Mouse (Mus musculus): ENCODE measurements at regions not wholly inside any gene's neighbourhood (a gene's known extent, or its start where the extent isn't known, plus 50 kb on each side); places are given as distances from the start of the nearest gene placed in this dataset.

DNA sequence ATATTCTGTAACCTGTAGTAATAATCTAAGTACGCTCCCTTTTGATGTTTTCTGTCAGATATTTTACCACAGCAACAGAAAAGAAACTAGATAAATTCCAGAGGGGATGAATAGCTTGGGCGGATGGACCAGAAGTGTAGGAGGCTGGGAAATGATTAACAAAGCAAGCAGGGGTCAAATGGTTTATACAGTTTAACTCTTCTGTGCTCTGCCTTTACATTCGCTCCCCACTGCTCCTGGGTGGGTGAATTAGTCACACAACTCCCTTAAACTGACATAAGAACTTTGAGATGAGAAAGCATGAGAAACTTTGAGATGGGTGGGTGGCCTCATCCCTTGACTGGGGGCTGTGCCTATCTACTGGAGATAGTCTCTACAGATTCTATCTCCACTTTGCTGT is 235.4 kb upstream of the Rarb start:
- Histone ChIP-seq H3K9ac (ENCODE audit: low read depth, low read length) (no peak overlapping the region), H3K4me1 (ENCODE audit: control insufficient read depth, insufficient read depth, low read length) (no peaks in the 10 kb centered on the region), H3K36me3 (ENCODE audit: control insufficient read depth, insufficient read depth, low read length) (no peaks in the 10 kb centered on the region), H3K79me2 (ENCODE audit: control insufficient read depth, insufficient read depth, low read length) (no peaks in the 10 kb centered on the region), H3K27me3 (ENCODE audit: control insufficient read depth, insufficient read depth, low read length) (no peaks in the 10 kb centered on the region), H3K4me3 (ENCODE audit: insufficient read depth, low read depth, low read length) (no peak overlapping the region), H3K27ac (replicated peaks; ENCODE audit: insufficient read depth, low read depth, low read length) (no peak overlapping the region)
- no peak for DNase-seq (ENCODE audit: extremely low read depth, low read depth, low spot score)
- WGBS = 34% methylated on average over 3 of the region's 3 CpGs
- TF ChIP-seq POLR2A (IDR thresholded peaks at IDR 0.05; ENCODE audit: extremely low read depth, insufficient read depth, low read length) (no peak), CTCF (IDR thresholded peaks at IDR 0.05; ENCODE audit: low read depth, low read length) (no peak)

DNA sequence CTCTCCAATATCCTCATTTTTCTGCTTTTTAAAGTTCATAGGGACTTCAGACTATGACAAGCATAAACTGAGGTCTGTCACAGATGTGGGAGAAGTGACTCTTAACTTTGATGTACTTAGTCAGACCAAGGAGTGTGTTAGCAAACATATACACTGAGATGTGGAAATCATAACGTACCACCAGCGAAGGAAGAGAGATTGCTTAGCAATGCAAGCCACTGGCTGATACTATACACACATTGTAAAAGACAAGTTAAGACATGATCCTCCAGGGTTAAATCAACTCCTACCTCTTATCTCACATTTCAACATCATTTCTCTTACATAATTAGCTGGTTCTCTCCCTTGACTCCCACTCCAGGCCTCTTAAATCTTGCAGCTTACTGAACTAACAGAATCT is 227.9 kb upstream of the Rarb start:
- WGBS = 83% methylated on average over 2 of the region's 2 CpGs
- Histone ChIP-seq H3K36me3 (ENCODE audit: control insufficient read depth, insufficient read depth, low read length) (no peaks in the 10 kb centered on the region), H3K4me1 (ENCODE audit: control insufficient read depth, insufficient read depth, low read length) (no peaks in the 10 kb centered on the region), H3K4me3 (ENCODE audit: insufficient read depth, low read depth, low read length) (no peak overlapping the region), H3K27ac (replicated peaks; ENCODE audit: insufficient read depth, low read depth, low read length) (no peak overlapping the region), H3K79me2 (ENCODE audit: control insufficient read depth, insufficient read depth, low read length) (no peaks in the 10 kb centered on the region), H3K27me3 (ENCODE audit: control insufficient read depth, insufficient read depth, low read length) (no peaks in the 10 kb centered on the region), H3K9ac (ENCODE audit: low read depth, low read length) (no peak overlapping the region)
- DNase-seq (ENCODE audit: extremely low read depth, low read depth, low spot score) = no peak
- TF ChIP-seq POLR2A (IDR thresholded peaks at IDR 0.05; ENCODE audit: extremely low read depth, insufficient read depth, low read length) = no peak
- TF ChIP-seq CTCF (IDR thresholded peaks at IDR 0.05; ENCODE audit: low read depth, low read length) = no peak

DNA sequence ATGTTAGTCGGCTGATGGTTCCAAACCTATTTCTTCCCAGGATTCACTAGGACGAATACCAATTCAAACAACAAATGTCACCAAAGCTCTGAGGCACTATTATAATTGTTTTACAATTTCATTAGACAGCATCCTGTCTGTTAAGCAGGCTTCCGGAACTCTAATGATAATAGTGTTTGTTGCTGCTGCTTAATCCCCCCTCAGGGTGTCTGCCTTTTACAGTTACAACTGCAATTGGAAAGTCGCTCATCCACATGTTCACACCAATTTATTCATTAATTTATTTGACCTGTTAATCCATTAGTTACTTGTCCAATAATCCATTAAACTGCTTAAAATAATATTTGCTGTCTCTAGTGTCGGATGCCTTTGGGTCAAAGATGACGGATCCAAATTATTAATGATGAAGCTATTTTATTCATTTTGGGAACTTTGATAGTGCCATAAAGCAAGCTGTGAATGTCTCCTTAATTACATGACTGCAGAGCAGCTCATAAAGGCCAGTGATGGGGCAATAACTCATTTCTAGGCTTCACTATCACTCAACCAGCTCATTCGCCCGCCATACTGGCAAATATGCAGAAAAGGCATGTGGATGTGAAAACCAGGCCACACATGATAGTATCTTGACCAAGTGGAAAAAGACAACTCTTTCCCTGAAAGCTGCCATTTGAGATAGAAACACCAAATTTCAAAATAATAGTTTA is 226.6 kb upstream of the Rarb start:
- no peak for TF ChIP-seq CTCF (IDR thresholded peaks at IDR 0.05; ENCODE audit: low read depth, low read length)
- WGBS = 92% methylated on average over 8 of the region's 8 CpGs
- H3K27ac ChIP-seq (replicated peaks; ENCODE audit: insufficient read depth, low read depth, low read length) = no peak overlapping the region
- H3K27me3 ChIP-seq (ENCODE audit: control insufficient read depth, insufficient read depth, low read length) = no peaks in the 10 kb centered on the region
- H3K36me3 ChIP-seq (ENCODE audit: control insufficient read depth, insufficient read depth, low read length) = no peaks in the 10 kb centered on the region
- H3K4me3 ChIP-seq (ENCODE audit: insufficient read depth, low read depth, low read length) = no peak overlapping the region
- no peak overlapping the region for H3K9ac ChIP-seq (ENCODE audit: low read depth, low read length)
- no peak for DNase-seq (ENCODE audit: extremely low read depth, low read depth, low spot score)
- no peaks in the 10 kb centered on the region for H3K79me2 ChIP-seq (ENCODE audit: control insufficient read depth, insufficient read depth, low read length)
- no peaks in the 10 kb centered on the region for H3K4me1 ChIP-seq (ENCODE audit: control insufficient read depth, insufficient read depth, low read length)

DNA sequence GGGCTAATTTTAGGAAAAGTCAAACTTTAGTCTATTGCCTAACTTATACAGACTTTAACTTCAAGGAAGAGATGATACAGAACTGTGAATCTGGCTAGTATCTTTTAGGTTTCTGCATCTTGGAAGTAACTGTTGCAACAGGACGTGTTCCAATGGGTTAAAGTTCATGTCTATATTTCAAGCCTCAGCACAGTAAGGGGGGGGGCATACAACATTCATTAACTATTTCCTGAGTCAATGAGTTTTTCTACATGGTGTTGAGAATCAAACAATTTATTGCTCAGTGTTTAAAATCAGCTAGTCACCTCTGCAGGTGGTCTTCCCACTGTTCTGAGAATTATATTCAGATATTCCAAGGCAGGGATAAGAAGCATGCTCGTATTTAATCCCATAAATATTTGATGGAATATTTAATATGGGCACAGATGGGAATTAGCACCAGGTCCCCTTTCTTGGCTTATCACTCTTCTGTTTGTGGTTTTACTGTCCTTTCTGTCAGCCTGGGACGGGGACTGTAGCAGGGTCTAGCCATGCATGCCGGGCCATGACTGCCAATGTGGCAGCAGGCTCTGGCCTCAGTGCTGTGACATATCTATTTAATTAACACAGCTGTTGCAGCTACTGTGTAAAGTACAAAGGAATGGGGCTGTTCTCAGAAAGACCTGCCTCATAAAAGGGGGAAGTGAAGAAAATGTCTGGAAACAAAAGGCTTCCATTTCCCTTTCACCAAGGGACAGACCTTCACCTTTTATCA is 201.8 kb upstream of the Rarb start:
- no peak overlapping the region for H3K4me3 ChIP-seq (ENCODE audit: insufficient read depth, low read depth, low read length)
- no peaks in the 10 kb centered on the region for H3K79me2 ChIP-seq (ENCODE audit: control insufficient read depth, insufficient read depth, low read length)
- TF ChIP-seq CTCF (IDR thresholded peaks at IDR 0.05; ENCODE audit: low read depth, low read length) = no peak
- TF ChIP-seq POLR2A (IDR thresholded peaks at IDR 0.05; ENCODE audit: extremely low read depth, insufficient read depth, low read length) = no peak
- no peak for DNase-seq (ENCODE audit: extremely low read depth, low read depth, low spot score)
- WGBS = 70% methylated on average over 4 of the region's 4 CpGs
- H3K36me3 ChIP-seq (ENCODE audit: control insufficient read depth, insufficient read depth, low read length) = no peaks in the 10 kb centered on the region
- no peak overlapping the region for H3K9ac ChIP-seq (ENCODE audit: low read depth, low read length)
- H3K27ac ChIP-seq (replicated peaks; ENCODE audit: insufficient read depth, low read depth, low read length) = no peak overlapping the region
- no peaks in the 10 kb centered on the region for H3K27me3 ChIP-seq (ENCODE audit: control insufficient read depth, insufficient read depth, low read length)
- no peaks in the 10 kb centered on the region for H3K4me1 ChIP-seq (ENCODE audit: control insufficient read depth, insufficient read depth, low read length)

DNA sequence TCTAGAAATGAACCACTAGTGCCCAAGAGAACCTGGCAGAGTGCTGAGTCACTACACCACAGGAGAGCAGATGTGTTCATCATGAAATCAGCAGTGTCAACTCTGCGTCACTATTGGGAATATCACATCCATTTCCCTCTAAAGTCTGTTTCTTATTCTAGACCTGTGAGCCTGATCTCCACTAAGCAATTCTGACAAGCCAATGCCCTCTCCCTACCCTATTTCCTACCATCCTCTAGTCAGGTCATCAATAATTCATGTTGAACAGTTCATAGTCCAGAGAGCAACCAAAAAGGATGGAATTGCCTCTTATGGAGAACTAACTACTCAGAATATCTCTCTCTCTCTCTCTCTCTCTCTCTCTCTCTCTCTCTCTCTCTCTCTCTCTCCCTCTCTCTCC is 194.0 kb upstream of the Rarb start:
- Histone ChIP-seq H3K4me1 (ENCODE audit: control insufficient read depth, insufficient read depth, low read length) (no peaks in the 10 kb centered on the region), H3K27me3 (ENCODE audit: control insufficient read depth, insufficient read depth, low read length) (no peaks in the 10 kb centered on the region), H3K36me3 (ENCODE audit: control insufficient read depth, insufficient read depth, low read length) (no peaks in the 10 kb centered on the region), H3K27ac (replicated peaks; ENCODE audit: insufficient read depth, low read depth, low read length) (no peak overlapping the region), H3K4me3 (ENCODE audit: insufficient read depth, low read depth, low read length) (no peak overlapping the region), H3K9ac (ENCODE audit: low read depth, low read length) (no peak overlapping the region), H3K79me2 (ENCODE audit: control insufficient read depth, insufficient read depth, low read length) (no peaks in the 10 kb centered on the region)
- 90% methylated on average over 1 of the region's 1 CpGs for WGBS
- DNase-seq (ENCODE audit: extremely low read depth, low read depth, low spot score) = no peak
- no peak for TF ChIP-seq POLR2A (IDR thresholded peaks at IDR 0.05; ENCODE audit: extremely low read depth, insufficient read depth, low read length)
- TF ChIP-seq CTCF (IDR thresholded peaks at IDR 0.05; ENCODE audit: low read depth, low read length) = no peak

DNA sequence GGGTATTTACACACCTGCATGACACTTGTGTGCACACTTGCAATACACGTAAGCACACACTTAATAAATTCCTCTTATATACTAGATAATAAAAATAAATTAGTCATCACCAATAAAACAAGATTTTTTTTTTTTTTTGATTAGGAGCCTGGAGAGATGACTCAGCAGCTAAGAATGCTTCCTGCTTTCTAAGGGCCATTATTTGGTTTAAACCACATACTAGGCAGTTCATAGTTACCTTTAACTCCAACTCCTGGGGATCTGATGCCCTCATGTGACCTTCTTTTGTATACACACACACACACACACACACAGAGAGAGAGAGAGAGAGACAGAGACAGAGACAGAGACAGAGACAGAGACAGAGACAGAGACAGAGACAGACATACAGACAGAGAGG is 193.2 kb upstream of the Rarb start:
- WGBS = 79% methylated on average over 1 of the region's 1 CpGs
- Histone ChIP-seq H3K27ac (replicated peaks; ENCODE audit: insufficient read depth, low read depth, low read length) (no peak overlapping the region), H3K4me1 (ENCODE audit: control insufficient read depth, insufficient read depth, low read length) (no peaks in the 10 kb centered on the region), H3K27me3 (ENCODE audit: control insufficient read depth, insufficient read depth, low read length) (no peaks in the 10 kb centered on the region), H3K4me3 (ENCODE audit: insufficient read depth, low read depth, low read length) (no peak overlapping the region), H3K9ac (ENCODE audit: low read depth, low read length) (no peak overlapping the region), H3K36me3 (ENCODE audit: control insufficient read depth, insufficient read depth, low read length) (no peaks in the 10 kb centered on the region), H3K79me2 (ENCODE audit: control insufficient read depth, insufficient read depth, low read length) (no peaks in the 10 kb centered on the region)
- TF ChIP-seq CTCF (IDR thresholded peaks at IDR 0.05; ENCODE audit: low read depth, low read length) (no peak), POLR2A (IDR thresholded peaks at IDR 0.05; ENCODE audit: extremely low read depth, insufficient read depth, low read length) (no peak)
- DNase-seq (ENCODE audit: extremely low read depth, low read depth, low spot score) = no peak

All from liver, adult 2 months (tissue).